Comparison of ENCODE assay signal across 8 mouse cellular contexts in genomic region chr8:124663112-124663873, GRCm38 (mm10). TPM values are rescaled to one million over a fixed set of nuclear protein-coding genes. Genes with fewer than 3 reads are reported as not detected.
DNase-seq lines count a peak whose midpoint lies in the region; ATAC-seq lines count a peak whose summit lies in the region.

Gene 2310022B05Rik (minus strand): TSS chr8:124663369.

- peaks cover 42% of the 10 kb centered on the region for H3K4me1 ChIP-seq in embryonic facial prominence, embryonic 12.5 days
- H3K4me1 ChIP-seq in limb, embryonic 10.5 days: peaks cover 38% of the 10 kb centered on the region
- H3K4me1 ChIP-seq in midbrain, embryonic 12.5 days: peaks cover 39% of the 10 kb centered on the region

- peak; percentile 93 for ATAC-seq in embryonic facial prominence, embryonic 12.5 days (ENCODE audit: insufficient number of reproducible peaks, insufficient read depth, low FRiP score, low TSS enrichment)
- peak; percentile 91 for ATAC-seq in midbrain, embryonic 12.5 days (ENCODE audit: low FRiP score, low read depth)

- peak; percentile 89 for DNase-seq in 3134 (ENCODE audit: extremely low read depth, insufficient read length, low spot score)
- peak; percentile 92 to 96 for DNase-seq in adrenal gland, postnatal 36 days
- peak; percentile 99 for DNase-seq in heart, adult 11 months
- DNase-seq in kidney, adult 18-20 months: peak; percentile 89
- peak; percentile 95 for DNase-seq in limb, embryonic 10.5 days (ENCODE audit: low spot score)
- peak; percentile 78 for DNase-seq in skeletal muscle tissue, adult 2 months (ENCODE audit: low read depth, low spot score)

- H3K4me3 ChIP-seq in embryonic facial prominence, embryonic 12.5 days: peak within 1 kb of the TSS; percentile 93
- H3K4me3 ChIP-seq in limb, embryonic 10.5 days: peak within 1 kb of the TSS; percentile 91
- H3K4me3 ChIP-seq in midbrain, embryonic 12.5 days: peak within 1 kb of the TSS; percentile 86

- 1% methylated on average over 68 of the region's 69 CpGs for WGBS in embryonic facial prominence, embryonic 12.5 days
- under 1% methylated on average over 69 of the region's 69 CpGs for WGBS in limb, embryonic 10.5 days
- 2% methylated on average over 42 of the region's 69 CpGs for WGBS in midbrain, embryonic 12.5 days

- H3K27me3 ChIP-seq in embryonic facial prominence, embryonic 12.5 days: no peaks in the 10 kb centered on the region
- no peaks in the 10 kb centered on the region for H3K27me3 ChIP-seq in limb, embryonic 10.5 days (ENCODE audit: low read depth, poor library complexity, severe bottlenecking)
- no peaks in the 10 kb centered on the region for H3K27me3 ChIP-seq in midbrain, embryonic 12.5 days

- H3K9me3 ChIP-seq in embryonic facial prominence, embryonic 12.5 days: no peaks in the 10 kb centered on the region
- no peaks in the 10 kb centered on the region for H3K9me3 ChIP-seq in limb, embryonic 10.5 days (replicated peaks)
- H3K9me3 ChIP-seq in midbrain, embryonic 12.5 days: no peaks in the 10 kb centered on the region

- H3K36me3 ChIP-seq in embryonic facial prominence, embryonic 12.5 days: no peaks in the 10 kb centered on the region
- H3K36me3 ChIP-seq in limb, embryonic 10.5 days: peaks cover 4% of the 10 kb centered on the region
- no peaks in the 10 kb centered on the region for H3K36me3 ChIP-seq in midbrain, embryonic 12.5 days

- peak within 1 kb of the TSS; percentile 90 for H3K27ac ChIP-seq in embryonic facial prominence, embryonic 12.5 days
- H3K27ac ChIP-seq in limb, embryonic 10.5 days: peak within 1 kb of the TSS; percentile 94
- peak within 1 kb of the TSS; percentile 84 for H3K27ac ChIP-seq in midbrain, embryonic 12.5 days (replicated peaks)

- peak within 1 kb of the TSS; percentile 95 for H3K9ac ChIP-seq in embryonic facial prominence, embryonic 12.5 days
- peak within 1 kb of the TSS; percentile 87 for H3K9ac ChIP-seq in midbrain, embryonic 12.5 days (replicated peaks)

- peak within 1 kb of the TSS; percentile 77 for H3K4me2 ChIP-seq in embryonic facial prominence, embryonic 12.5 days (replicated peaks)
- peak within 1 kb of the TSS; percentile 72 for H3K4me2 ChIP-seq in midbrain, embryonic 12.5 days (replicated peaks)

RNA-seq across cellular contexts. Expression of gene 2310022B05Rik, which starts in this region (rescaled TPM):
- 10 to 100 TPM; 38.9 to 47.8 TPM for total RNA-seq in adrenal gland, postnatal 36 days (2021)
- 32.0 and 32.1 TPM in 2 replicates for polyA plus RNA-seq in embryonic facial prominence, embryonic 12.5 days (2016; fragmentation: Nextera tagmentation; extraction: Ambion mirVana)
- 22.7 and 23.5 TPM in 2 replicates for polyA plus RNA-seq in limb, embryonic 10.5 days (2016; fragmentation: Nextera tagmentation; extraction: Ambion mirVana)
- polyA plus RNA-seq in midbrain, embryonic 12.5 days (2016; fragmentation: Nextera tagmentation; extraction: Ambion mirVana): 22.3 and 23.5 TPM in 2 replicates

Comparison
In these comparisons a context has a peak if more than half of its experiments do, and no peak if none do; other contexts are left out.
1. Peak in every context shown above with its lines: DNase-seq, ATAC-seq, H3K4me3 ChIP-seq and H3K27ac ChIP-seq.